Mouse (Mus musculus): ENCODE data around the gene Olfr102. TPM values are rescaled to one million over a fixed set of nuclear protein-coding genes. Genes with fewer than 3 reads are reported as not detected.

Olfr102 gene
- polyA plus RNA-seq, 1 experiment from 2014 or later, result not detected

GRCm38 (mm10) chr17:37263626-37264025 lies 53.2 kb downstream of the Olfr102 start, which contains the start of gene Olfr98:
TSS of gene Olfr98 (minus strand) at chr17:37263749.
- H3K9me3 ChIP-seq, result no peaks in the 10 kb centered on the region
- H3K9ac ChIP-seq, result no peak within 1 kb of the TSS
- H3K4me2 ChIP-seq (replicated peaks), result no peak within 1 kb of the TSS
- WGBS, result 77% methylated on average over 1 of the region's 1 CpGs
- no peak for ATAC-seq
- H3K36me3 ChIP-seq, result no peaks in the 10 kb centered on the region
- H3K27ac ChIP-seq, result no peak within 1 kb of the TSS
- H3K4me3 ChIP-seq (replicated peaks), result no peak within 1 kb of the TSS
- no peaks in the 10 kb centered on the region for H3K27me3 ChIP-seq (replicated peaks)
- no peaks in the 10 kb centered on the region for H3K4me1 ChIP-seq (replicated peaks)

Other genes with a start within 250 kb of the Olfr102 start
- gene Olfr90, start 228.6 kb downstream of the Olfr102 start, polyA plus RNA-seq (2015; fragmentation: Nextera tagmentation; extraction: Ambion mirVana), result 0.08 TPM in 1 of 2 replicates, not detected in the other
- gene Olfr91, start 218.8 kb downstream of the Olfr102 start, polyA plus RNA-seq (2015; fragmentation: Nextera tagmentation; extraction: Ambion mirVana), result not detected in 2 replicates
- gene Olfr92, start 197.0 kb downstream of the Olfr102 start, polyA plus RNA-seq (2015; fragmentation: Nextera tagmentation; extraction: Ambion mirVana), result not detected in 2 replicates
- gene Olfr93, start 155.6 kb downstream of the Olfr102 start, polyA plus RNA-seq (2015; fragmentation: Nextera tagmentation; extraction: Ambion mirVana), result not detected in 2 replicates
- gene Ubd, start 123.2 kb downstream of the Olfr102 start, polyA plus RNA-seq (2015; fragmentation: Nextera tagmentation; extraction: Ambion mirVana), result not detected in 2 replicates
- gene Olfr94, start 116.1 kb downstream of the Olfr102 start, polyA plus RNA-seq (2015; fragmentation: Nextera tagmentation; extraction: Ambion mirVana), result not detected in 2 replicates
- gene Olfr95, start 103.9 kb downstream of the Olfr102 start, polyA plus RNA-seq (2015; fragmentation: Nextera tagmentation; extraction: Ambion mirVana), result not detected in 2 replicates
- gene Olfr96, start 96.9 kb downstream of the Olfr102 start, polyA plus RNA-seq (2015; fragmentation: Nextera tagmentation; extraction: Ambion mirVana), result not detected in 2 replicates
- not detected in 2 replicates for gene Olfr97, start 79.7 kb downstream of the Olfr102 start, polyA plus RNA-seq (2015; fragmentation: Nextera tagmentation; extraction: Ambion mirVana)
- gene Olfr98, start 53.3 kb downstream of the Olfr102 start, polyA plus RNA-seq (2015; fragmentation: Nextera tagmentation; extraction: Ambion mirVana), result not detected in 2 replicates
- 4.8 and 4.9 TPM in 2 replicates for gene H2-M3, start 46.8 kb downstream of the Olfr102 start, polyA plus RNA-seq (2015; fragmentation: Nextera tagmentation; extraction: Ambion mirVana)
- 0.10 TPM in 1 of 2 replicates, not detected in the other for gene Olfr99, start 33.6 kb downstream of the Olfr102 start, polyA plus RNA-seq (2015; fragmentation: Nextera tagmentation; extraction: Ambion mirVana)
- not detected in 2 replicates for gene Olfr101, start 12.7 kb downstream of the Olfr102 start, polyA plus RNA-seq (2015; fragmentation: Nextera tagmentation; extraction: Ambion mirVana)
- gene Olfr103, start 22.6 kb upstream of the Olfr102 start, polyA plus RNA-seq (2015; fragmentation: Nextera tagmentation; extraction: Ambion mirVana), result not detected in 2 replicates
- not detected in 2 replicates for gene Olfr104-ps, start 42.5 kb upstream of the Olfr102 start, polyA plus RNA-seq (2015; fragmentation: Nextera tagmentation; extraction: Ambion mirVana)
- gene Olfr105-ps, start 62.0 kb upstream of the Olfr102 start, polyA plus RNA-seq (2015; fragmentation: Nextera tagmentation; extraction: Ambion mirVana), result not detected in 2 replicates
- gene Olfr106-ps, start 73.3 kb upstream of the Olfr102 start, polyA plus RNA-seq (2015; fragmentation: Nextera tagmentation; extraction: Ambion mirVana), result not detected in 2 replicates
- gene Olfr107, start 82.2 kb upstream of the Olfr102 start, polyA plus RNA-seq (2015; fragmentation: Nextera tagmentation; extraction: Ambion mirVana), result not detected in 2 replicates
- not detected in 2 replicates for gene Olfr108, start 128.4 kb upstream of the Olfr102 start, polyA plus RNA-seq (2015; fragmentation: Nextera tagmentation; extraction: Ambion mirVana)
- not detected in 2 replicates for gene Olfr109, start 141.9 kb upstream of the Olfr102 start, polyA plus RNA-seq (2015; fragmentation: Nextera tagmentation; extraction: Ambion mirVana)
- gene H2-M2, start 166.5 kb upstream of the Olfr102 start, polyA plus RNA-seq (2015; fragmentation: Nextera tagmentation; extraction: Ambion mirVana), result not detected in 2 replicates
- gene Olfr110, start 175.4 kb upstream of the Olfr102 start, polyA plus RNA-seq (2015; fragmentation: Nextera tagmentation; extraction: Ambion mirVana), result not detected in 2 replicates
- 0.09 TPM in 1 of 2 replicates, not detected in the other for gene Olfr111, start 191.0 kb upstream of the Olfr102 start, polyA plus RNA-seq (2015; fragmentation: Nextera tagmentation; extraction: Ambion mirVana)

Data from intestine, embryonic 15.5 days (tissue).